Mouse (Mus musculus): Measurements from ENCODE around the gene Haspin. TPM values are rescaled to one million over a fixed set of nuclear protein-coding genes. Genes with fewer than 3 reads are reported as not detected.

The Haspin gene
- polyA plus RNA-seq (2012; rRNA removed; ENCODE audit: low replicate concordance), result 0.26 and 1.9 TPM in 2 replicates

GRCm38 (mm10) chr11:73137591-73138501 lies at the start of gene Haspin:
Haspin (minus strand) TSS chr11:73138294.

GRCm38 (mm10) chr11:73176608-73177508 lies 38.8 kb upstream of the Haspin start, which contains the start of the genes Emc6 and Tax1bp3:
Emc6 (minus strand) TSS chr11:73177037.
Tax1bp3 (plus strand) TSS chr11:73177083.

GRCm38 (mm10) chr11:73159957-73160810 lies 22.1 kb upstream of the Haspin start, which contains the start of gene P2rx5:
P2rx5 (plus strand) TSS chr11:73160421.

GRCm38 (mm10) chr11:73090283-73090682 lies 47.8 kb downstream of the Haspin start, which contains the start of gene Itgae:
Itgae (plus strand) TSS chr11:73090583.

Other genes with a start within 250 kb of the Haspin start
- 54.4 and 78.2 TPM in 2 replicates for gene Atp2a3, start 177.1 kb downstream of the Haspin start, polyA plus RNA-seq (2012; rRNA removed; ENCODE audit: low replicate concordance)
- gene P2rx1, start 139.2 kb downstream of the Haspin start, polyA plus RNA-seq (2012; rRNA removed; ENCODE audit: low replicate concordance), result 5.5 and 6.8 TPM in 2 replicates
- 3.4 and 9.3 TPM in 2 replicates for gene Camkk1, start 119.3 kb downstream of the Haspin start, polyA plus RNA-seq (2012; rRNA removed; ENCODE audit: low replicate concordance)
- 2.3 and 4.2 TPM in 2 replicates for gene Ncbp3, start 90.5 kb downstream of the Haspin start, polyA plus RNA-seq (2012; rRNA removed; ENCODE audit: low replicate concordance)
- 2.6 and 2.8 TPM in 2 replicates for gene Itgae, start 47.7 kb downstream of the Haspin start, polyA plus RNA-seq (2012; rRNA removed; ENCODE audit: low replicate concordance)
- gene P2rx5, start 22.1 kb upstream of the Haspin start, polyA plus RNA-seq (2012; rRNA removed; ENCODE audit: low replicate concordance), result 5.5 and 9.3 TPM in 2 replicates
- 74.8 and 94.3 TPM in 2 replicates for gene Emc6, start 38.7 kb upstream of the Haspin start, polyA plus RNA-seq (2012; rRNA removed; ENCODE audit: low replicate concordance)
- 127 and 170 TPM in 2 replicates for gene Tax1bp3, start 38.8 kb upstream of the Haspin start, polyA plus RNA-seq (2012; rRNA removed; ENCODE audit: low replicate concordance)
- 22.1 and 23.4 TPM in 2 replicates for gene Ctns, start 60.7 kb upstream of the Haspin start, polyA plus RNA-seq (2012; rRNA removed; ENCODE audit: low replicate concordance)
- 9.3 and 15.2 TPM in 2 replicates for gene Shpk, start 61.2 kb upstream of the Haspin start, polyA plus RNA-seq (2012; rRNA removed; ENCODE audit: low replicate concordance)
- gene Trpv1, start 96.0 kb upstream of the Haspin start, polyA plus RNA-seq (2012; rRNA removed; ENCODE audit: low replicate concordance), result 2.9 and 6.3 TPM in 2 replicates
- 0.21 and 0.26 TPM in 2 replicates for gene Trpv3, start 129.1 kb upstream of the Haspin start, polyA plus RNA-seq (2012; rRNA removed; ENCODE audit: low replicate concordance)
- gene Aspa, start 191.3 kb upstream of the Haspin start, polyA plus RNA-seq (2012; rRNA removed; ENCODE audit: low replicate concordance), result 11.1 and 23.5 TPM in 2 replicates
- 0.06 TPM in 1 of 2 replicates, not detected in the other for gene Gm49340, start 191.4 kb upstream of the Haspin start, polyA plus RNA-seq (2012; rRNA removed; ENCODE audit: low replicate concordance)
- gene Spata22, start 191.4 kb upstream of the Haspin start, polyA plus RNA-seq (2012; rRNA removed; ENCODE audit: low replicate concordance), result 0.33 and 0.34 TPM in 2 replicates
- gene Olfr20, start 212.5 kb upstream of the Haspin start, polyA plus RNA-seq (2012; rRNA removed; ENCODE audit: low replicate concordance), result 0.46 and 0.77 TPM in 2 replicates
- not detected in 2 replicates for gene Olfr376, start 233.0 kb upstream of the Haspin start, polyA plus RNA-seq (2012; rRNA removed; ENCODE audit: low replicate concordance)